Mouse (Mus musculus) forebrain, embryonic 12.5 days (tissue): ENCODE measurements around the gene Dpf2. TPM values are rescaled to one million over a fixed set of nuclear protein-coding genes. Genes with fewer than 3 reads are reported as not detected.
"Not testable (repeated sequence)": the region's sequence is repeated elsewhere in the genome, so short reads cannot be mapped to it uniquely, and the experiment has no call there.

Source experiments
- ATAC-seq: fragments of 200-750 bp; cut with Nextera tagmentation; 2 replicates; pipeline ENCODE4 v1.8.0; 2017; ENCODE audit warnings: moderate TSS enrichment; ENCODE audit not compliant: low FRiP score
- H3K27ac ChIP-seq: fragments of 300-500 bp; sonication (generic); 2 replicates; pipeline ENCODE4 v1.5.1; 2016; ENCODE audit warnings: mild to moderate bottlenecking
- H3K27me3 ChIP-seq: fragments of 300-500 bp; sonication (generic); 2 replicates; pipeline ENCODE4 v1.6.1; 2016; ENCODE audit warnings: mild to moderate bottlenecking
- H3K36me3 ChIP-seq: fragments of 300-500 bp; sonication (generic); replicated peaks from 2 replicates; pipeline ENCODE4 v1.6.1; 2016; ENCODE audit warnings: mild to moderate bottlenecking
- H3K4me1 ChIP-seq: fragments of 300-500 bp; sonication (generic); 2 replicates; pipeline ENCODE4 v1.6.1; 2016
- H3K4me2 ChIP-seq: fragments of 300-500 bp; sonication (generic); 2 replicates; pipeline ENCODE4 v1.6.1; 2016; ENCODE audit warnings: mild to moderate bottlenecking, moderate library complexity
- H3K4me3 ChIP-seq: fragments of 300-500 bp; sonication (generic); replicated peaks from 2 replicates; pipeline ENCODE4 v1.5.1; 2016; ENCODE audit warnings: mild to moderate bottlenecking
- H3K9ac ChIP-seq: fragments of 300-500 bp; sonication (generic); 2 replicates; pipeline ENCODE4 v1.6.1; 2016; ENCODE audit warnings: mild to moderate bottlenecking
- H3K9me3 ChIP-seq: fragments of 300-500 bp; sonication (generic); 2 replicates; pipeline ENCODE4 v1.6.1; 2016
- WGBS: fragments of 180-500 bp; shearing (Covaris S2); methylation state at CpG from one replicate; pipeline ENCODE4 v1.1.7; 2016; 5-methylcytosine and 5-hydroxymethylcytosine counted together
- polyA plus RNA-seq: library from polyadenylated mRNA; unstranded; fragments of >200 nt; fragmentation: Nextera tagmentation; extraction: Ambion mirVana; gene quantifications from 2 replicates; pipeline ENCODE4 v1.2.1, GENCODE M21; 2016

The Dpf2 gene
- polyA plus RNA-seq, 1 experiment from 2014 or later, result 184 TPM

- no peaks in the 10 kb centered on the region for H3K27me3 ChIP-seq
- H3K4me1 ChIP-seq, result no peaks in the 10 kb centered on the region
- no peak overlapping the region for H3K4me2 ChIP-seq
- no peak overlapping the region for H3K9ac ChIP-seq
- no peak for ATAC-seq
- H3K27ac ChIP-seq, result no peak overlapping the region
- 0 out of 2 replicates have a peak, but pooled peaks cover 3% of the 10 kb centered on the region for H3K36me3 ChIP-seq
- WGBS, result 61% methylated on average over 4 of the region's 4 CpGs
- no peaks in the 10 kb centered on the region for H3K9me3 ChIP-seq
- no peak overlapping the region for H3K4me3 ChIP-seq
Measured at GRCm38 (mm10) chr19:5885838-5886237, 27.0 kb downstream of the Dpf2 start.

GRCm38 (mm10) chr19:5883935-5884334 is 28.9 kb downstream of the Dpf2 start:
- H3K4me2 ChIP-seq, result no peak overlapping the region
- 42% methylated on average over 1 of the region's 1 CpGs for WGBS
- no peak overlapping the region for H3K4me3 ChIP-seq
- H3K27ac ChIP-seq, result no peak overlapping the region
- H3K9ac ChIP-seq, result no peak overlapping the region
- ATAC-seq, result no peak
- no peaks in the 10 kb centered on the region for H3K27me3 ChIP-seq
- no peaks in the 10 kb centered on the region for H3K9me3 ChIP-seq
- no peaks in the 10 kb centered on the region for H3K4me1 ChIP-seq
- no peaks in the 10 kb centered on the region for H3K36me3 ChIP-seq

DNA sequence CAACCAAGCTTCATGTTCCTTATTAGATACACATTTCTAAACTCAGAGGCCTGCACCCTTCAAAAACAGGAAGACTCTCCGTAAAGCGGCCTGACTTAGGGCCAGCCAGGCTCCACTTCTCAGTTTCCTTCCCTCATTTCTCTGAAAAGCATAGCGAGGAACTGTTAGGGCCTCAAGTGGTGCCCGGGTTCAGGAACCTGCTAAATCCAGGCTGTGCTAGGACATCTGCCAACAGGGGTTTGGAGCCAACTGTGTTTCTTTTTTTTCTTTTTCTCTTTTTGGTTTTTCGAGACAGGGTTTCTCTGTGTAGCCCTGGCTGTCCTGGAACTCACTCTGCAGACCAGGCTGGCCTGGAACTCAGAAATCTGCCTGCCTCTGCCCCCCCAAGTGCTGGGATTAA is 30.7 kb downstream of the Dpf2 start:
- H3K4me2 ChIP-seq, H3K9ac ChIP-seq, H3K4me1 ChIP-seq, H3K27me3 ChIP-seq, H3K36me3 ChIP-seq, H3K9me3 ChIP-seq, ATAC-seq, H3K27ac ChIP-seq, H3K4me3 ChIP-seq: not testable (repeated sequence)
- 89% methylated on average over 5 of the region's 5 CpGs for WGBS

- no peak overlapping the region for H3K4me2 ChIP-seq
- H3K4me1 ChIP-seq, result peaks cover 10% of the 10 kb centered on the region
- ATAC-seq, result no peak
- 90% methylated on average over 6 of the region's 6 CpGs for WGBS
- no peak overlapping the region for H3K27ac ChIP-seq
- no peaks in the 10 kb centered on the region for H3K36me3 ChIP-seq
- H3K27me3 ChIP-seq, result no peaks in the 10 kb centered on the region
- H3K9ac ChIP-seq, result no peak overlapping the region
- H3K4me3 ChIP-seq, result no peak overlapping the region
- no peaks in the 10 kb centered on the region for H3K9me3 ChIP-seq
Measured at GRCm38 (mm10) chr19:5881155-5881554, 31.7 kb downstream of the Dpf2 start.

DNA sequence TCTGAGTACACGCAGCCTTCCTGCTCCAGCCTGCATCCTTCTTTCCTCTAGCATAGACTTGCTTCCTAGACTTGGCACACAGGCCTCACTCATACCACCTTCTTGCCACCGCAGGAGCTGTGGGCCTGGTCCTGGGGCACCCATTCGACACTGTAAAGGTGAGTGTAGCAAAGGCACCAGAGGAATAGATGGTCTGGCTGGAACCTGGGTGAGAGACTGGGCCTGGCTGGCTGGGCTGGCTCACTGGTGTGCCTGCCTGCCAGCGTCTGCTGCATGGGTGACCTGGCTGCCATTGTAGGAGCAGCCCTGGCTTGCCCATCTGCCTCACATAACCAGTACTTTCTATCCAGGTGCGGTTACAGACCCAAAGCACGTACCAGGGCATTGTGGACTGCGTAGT is 33.1 kb downstream of the Dpf2 start:
- no peak for ATAC-seq
- 93% methylated on average over 7 of the region's 7 CpGs for WGBS
- Histone ChIP-seq H3K4me1 (peaks cover 15% of the 10 kb centered on the region), H3K27me3 (no peaks in the 10 kb centered on the region), H3K36me3 (no peaks in the 10 kb centered on the region), H3K4me2 (no peak overlapping the region), H3K27ac (no peak overlapping the region), H3K9ac (no peak overlapping the region), H3K4me3 (no peak overlapping the region), H3K9me3 (no peaks in the 10 kb centered on the region)

- no peak overlapping the region for H3K4me3 ChIP-seq
- no peak overlapping the region for H3K27ac ChIP-seq
- no peaks in the 10 kb centered on the region for H3K27me3 ChIP-seq
- H3K9ac ChIP-seq, result no peak overlapping the region
- no peaks in the 10 kb centered on the region for H3K9me3 ChIP-seq
- ATAC-seq, result no peak
- H3K36me3 ChIP-seq, result no peaks in the 10 kb centered on the region
- WGBS, result 77% methylated on average over 3 of the region's 3 CpGs
- H3K4me1 ChIP-seq, result peaks cover 22% of the 10 kb centered on the region
- H3K4me2 ChIP-seq, result no peak overlapping the region
Measured at GRCm38 (mm10) chr19:5878916-5879315, 33.9 kb downstream of the Dpf2 start.

DNA sequence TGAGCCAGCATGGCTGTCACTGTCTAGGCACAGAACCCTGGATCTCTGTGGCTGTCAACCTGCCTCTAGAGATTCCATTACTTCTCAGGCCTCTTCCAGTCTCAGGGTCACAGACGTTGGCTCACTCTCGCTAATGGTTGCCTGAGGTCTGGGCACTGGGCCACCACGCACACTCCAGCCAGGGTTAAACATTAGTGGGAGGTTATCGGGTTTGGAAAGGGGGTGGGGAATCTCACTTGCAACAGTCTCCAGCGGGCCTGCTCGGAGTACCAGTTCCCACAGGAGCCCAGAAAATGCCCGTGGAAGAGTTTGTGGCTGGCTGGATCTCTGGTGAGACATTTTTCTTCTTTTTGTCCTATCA is 34.5 kb downstream of the Dpf2 start:
- WGBS, result 89% methylated on average over 7 of the region's 7 CpGs
- no peaks in the 10 kb centered on the region for H3K36me3 ChIP-seq
- no peaks in the 10 kb centered on the region for H3K9me3 ChIP-seq
- no peak overlapping the region for H3K4me3 ChIP-seq
- 0 out of 2 replicates have a peak overlapping the region, but pooled peaks have one; percentile 31 for H3K27ac ChIP-seq
- H3K4me1 ChIP-seq, result peaks cover 28% of the 10 kb centered on the region
- H3K9ac ChIP-seq, result no peak overlapping the region
- ATAC-seq, result no peak
- H3K27me3 ChIP-seq, result no peaks in the 10 kb centered on the region
- H3K4me2 ChIP-seq, result 0 out of 2 replicates have a peak overlapping the region, but pooled peaks have one; percentile 0

DNA sequence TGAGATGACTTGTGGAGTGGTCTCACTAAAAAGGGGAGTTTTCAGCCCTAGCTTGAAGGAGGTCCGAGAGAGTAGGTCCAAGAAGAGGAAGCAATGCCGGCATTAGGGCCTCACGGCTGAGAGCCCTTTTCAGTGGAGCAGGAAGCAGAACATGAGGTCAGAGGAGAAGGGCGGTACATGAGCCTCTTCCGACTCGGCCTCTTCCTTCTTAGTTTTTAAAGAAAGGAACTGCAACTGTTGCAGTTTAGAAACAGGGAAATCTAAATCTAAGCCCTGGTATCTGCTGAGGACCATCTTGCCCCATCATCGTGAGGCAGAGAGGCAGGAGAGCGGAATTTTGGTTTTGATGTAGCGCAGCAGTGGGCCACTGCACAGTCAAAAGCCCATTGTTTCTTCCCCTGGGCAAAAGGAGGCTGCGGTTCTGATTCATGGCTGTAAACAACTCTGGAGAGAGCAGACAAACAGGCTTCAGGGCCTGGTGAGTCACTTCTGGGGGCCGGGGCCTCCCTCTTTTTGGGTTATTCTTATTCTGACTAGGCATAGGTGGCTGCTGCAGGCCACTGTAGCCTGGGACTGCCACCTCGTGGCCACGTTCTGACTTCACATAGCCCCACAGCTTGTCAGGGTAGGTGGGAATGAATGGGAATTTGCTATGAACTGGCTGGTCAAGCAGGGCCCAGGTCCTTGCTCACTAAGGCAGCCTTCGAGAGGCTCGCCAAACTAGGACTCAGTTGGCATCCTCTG is 35.0 kb downstream of the Dpf2 start, which contains the start of gene Slc25a45:
Gene Slc25a45 (plus strand): TSS at position 191 of the 744 bp plus-strand sequence.
- Histone ChIP-seq H3K4me2 (0 out of 2 replicates have a peak within 1 kb of the TSS, but pooled peaks have one; percentile 0), H3K4me3 (no peak within 1 kb of the TSS), H3K36me3 (peaks cover 5% of the 10 kb centered on the region; the same call in 1 of the 2 replicates), H3K27ac (0 out of 2 replicates have a peak within 1 kb of the TSS, but pooled peaks have one; percentile 31), H3K27me3 (no peaks in the 10 kb centered on the region), H3K9me3 (no peaks in the 10 kb centered on the region), H3K9ac (no peak within 1 kb of the TSS), H3K4me1 (peaks cover 33% of the 10 kb centered on the region)
- ATAC-seq, result peak; percentile 33; the same call in 1 of the 2 replicates
- 41% methylated on average over 15 of the region's 15 CpGs for WGBS

GRCm38 (mm10) chr19:5874969-5875480 is 37.8 kb downstream of the Dpf2 start, which contains the start of gene Frmd8:
TSS of gene Frmd8 (minus strand) at chr19:5875274.
- H3K4me3 ChIP-seq, result peak within 1 kb of the TSS; percentile 79
- under 1% methylated on average over 37 of the region's 37 CpGs for whole genome bisulfite sequencing
- peak; percentile 91 for ATAC-seq
- H3K36me3 ChIP-seq, result peaks cover 14% of the 10 kb centered on the region; the same call in 1 of the 2 replicates
- peak within 1 kb of the TSS; percentile 72 for H3K4me2 ChIP-seq
- H3K4me1 ChIP-seq, result peaks cover 52% of the 10 kb centered on the region
- H3K27me3 ChIP-seq, result no peaks in the 10 kb centered on the region
- H3K9ac ChIP-seq, result peak within 1 kb of the TSS; percentile 78
- peak within 1 kb of the TSS; percentile 65 for H3K27ac ChIP-seq
- no peaks in the 10 kb centered on the region for H3K9me3 ChIP-seq

DNA sequence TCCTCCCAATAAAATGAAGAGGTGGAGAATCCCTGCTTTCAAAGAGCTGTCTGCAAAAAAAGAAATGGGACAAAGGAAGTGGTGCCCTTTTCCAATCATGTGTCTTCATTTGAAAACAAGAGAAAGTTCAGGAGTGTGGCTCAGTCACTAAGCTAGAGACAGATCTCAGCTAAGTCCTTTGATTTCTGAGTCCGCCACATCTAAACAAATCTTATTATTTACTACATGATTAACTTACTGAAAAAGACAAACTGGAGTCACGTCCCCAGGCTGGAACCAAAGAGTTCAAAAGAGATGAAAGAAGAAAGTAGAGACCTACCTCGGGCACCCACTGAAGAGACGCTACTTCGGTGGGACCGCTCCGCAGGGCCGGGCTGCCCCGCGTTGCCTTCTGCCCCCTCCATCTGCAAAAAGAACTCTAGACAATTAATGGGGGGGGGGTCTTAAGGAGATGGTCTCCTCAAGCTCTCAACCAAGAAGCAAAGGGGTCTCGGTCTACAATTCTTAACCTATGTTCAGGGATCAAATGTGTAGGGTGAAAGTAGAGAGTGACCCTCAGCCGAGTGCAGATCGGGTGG is 38.3 kb downstream of the Dpf2 start:
- Histone ChIP-seq H3K27ac (no peak overlapping the region), H3K4me2 (peak overlapping the region; percentile 72), H3K9ac (peak overlapping the region; percentile 78), H3K27me3 (no peaks in the 10 kb centered on the region), H3K4me3 (peak overlapping the region; percentile 79), H3K4me1 (peaks cover 52% of the 10 kb centered on the region), H3K9me3 (no peaks in the 10 kb centered on the region), H3K36me3 (peaks cover 18% of the 10 kb centered on the region)
- no peak; the same call in 1 of the 2 replicates for ATAC-seq
- WGBS, result 7% methylated on average over 13 of the region's 13 CpGs

- Histone ChIP-seq H3K9ac (no peak overlapping the region), H3K4me2 (0 out of 2 replicates have a peak overlapping the region, but pooled peaks have one; percentile 2), H3K36me3 (peaks cover 32% of the 10 kb centered on the region), H3K27me3 (no peaks in the 10 kb centered on the region), H3K4me1 (peaks cover 47% of the 10 kb centered on the region), H3K9me3 (no peaks in the 10 kb centered on the region), H3K27ac (no peak overlapping the region), H3K4me3 (no peak overlapping the region)
- ATAC-seq, result no peak
- 91% methylated on average over 19 of the region's 19 CpGs for WGBS
Measured at GRCm38 (mm10) chr19:5872931-5873556, 39.8 kb downstream of the Dpf2 start.

DNA sequence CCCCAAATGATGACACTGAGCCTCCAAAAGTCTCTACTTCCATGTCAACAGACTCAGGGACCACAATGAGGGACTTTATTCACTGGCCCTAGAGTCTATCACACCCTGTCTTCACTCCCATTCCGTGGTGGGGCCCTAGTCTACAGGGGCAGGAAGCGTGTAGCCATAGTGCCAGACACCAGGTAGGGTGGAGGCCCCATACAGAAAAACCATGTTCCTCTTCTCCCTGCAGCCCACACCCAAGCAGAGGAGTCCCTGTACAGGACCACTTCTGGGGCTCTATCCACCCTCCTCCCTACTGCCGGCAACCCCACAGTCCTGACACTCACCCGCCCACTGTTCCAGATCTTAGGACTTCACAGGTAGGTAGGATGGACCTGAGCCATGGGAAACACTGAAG is 40.3 kb downstream of the Dpf2 start:
- 95% methylated on average over 4 of the region's 4 CpGs for WGBS
- no peaks in the 10 kb centered on the region for H3K9me3 ChIP-seq
- no peak overlapping the region for H3K4me3 ChIP-seq
- ATAC-seq, result no peak
- peaks cover 36% of the 10 kb centered on the region for H3K36me3 ChIP-seq
- no peak overlapping the region for H3K27ac ChIP-seq
- H3K27me3 ChIP-seq, result no peaks in the 10 kb centered on the region
- H3K4me1 ChIP-seq, result peaks cover 42% of the 10 kb centered on the region
- H3K9ac ChIP-seq, result no peak overlapping the region
- no peak overlapping the region for H3K4me2 ChIP-seq
